Mouse (Mus musculus): ENCODE results near the gene Zer1. TPM values are rescaled to one million over a fixed set of nuclear protein-coding genes. Genes with fewer than 3 reads are reported as not detected.
"Not testable (repeated sequence)": the region's sequence is repeated elsewhere in the genome, so short reads cannot be mapped to it uniquely, and the experiment has no call there.

The Zer1 gene
- total and polyA plus RNA-seq, 3 experiments: 5.5 to 15.0 (median 13.4) TPM

DNA sequence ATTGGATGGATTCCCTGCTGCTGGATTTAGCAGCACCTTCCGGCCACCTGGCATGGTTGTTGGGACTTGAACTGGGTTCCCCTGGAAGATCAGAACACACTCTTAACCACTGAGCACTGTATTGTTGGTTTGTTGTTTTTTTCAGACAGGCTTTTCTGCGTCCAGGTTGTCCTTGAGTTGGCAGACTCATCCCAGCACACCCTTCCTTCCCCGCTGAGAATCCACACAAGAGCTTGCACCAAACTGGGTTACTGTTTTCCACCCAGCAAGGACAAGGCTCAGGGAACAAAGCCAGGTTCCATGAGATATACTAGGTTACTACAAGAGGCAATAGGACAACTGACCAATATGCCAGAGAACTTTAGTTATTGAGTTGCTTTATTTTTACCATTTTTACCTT is 67.6 kb downstream of the Zer1 start:
- TF ChIP-seq PAX5 (IDR thresholded peaks at IDR 0.05; ENCODE audit: low read length) (no peak), SMC3 (IDR thresholded peaks at IDR 0.05; ENCODE audit: low read depth, low read length) (no peak), JUND (conservative IDR thresholded peaks at IDR 0.05; ENCODE audit: low read depth, low read length) (no peak), POLR2A (IDR thresholded peaks at IDR 0.05; ENCODE audit: low read depth, low read length) (no peak), MXI1 (IDR thresholded peaks at IDR 0.05; ENCODE audit: low read depth, low read length) (no peak), GABPA (IDR thresholded peaks at IDR 0.05; ENCODE audit: insufficient replicate concordance, low read depth, low read length) (no peak), CHD2 (IDR thresholded peaks at IDR 0.05; ENCODE audit: low read length) (no peak), MEF2A (IDR thresholded peaks at IDR 0.05; ENCODE audit: borderline replicate concordance, low read depth, low read length) (no peak), POLR2AphosphoS2 (IDR thresholded peaks at IDR 0.05; ENCODE audit: low read depth, low read length) (no peak), MAX (IDR thresholded peaks at IDR 0.05; ENCODE audit: low read length) (no peak)
- Histone ChIP-seq H3K4me1 (ENCODE audit: control insufficient read depth in 1 of 2, insufficient read depth in 2 of 2) (peaks cover 0 to 15% of the 10 kb centered on the region in 2 experiments; a peak in 2 of 4 replicates), H3K4me2 (ENCODE audit: insufficient read depth, low read depth, poor library complexity, severe bottlenecking) (no peak overlapping the region), H3K4me3 (replicated peaks in 1 of 3; ENCODE audit: low read depth in 2 of 3, low read length in 2 of 3, poor library complexity in 1 of 3) (no peak overlapping the region), H3K79me2 (replicated peaks; ENCODE audit: control insufficient read depth, extremely low read depth, insufficient read depth, poor library complexity, severe bottlenecking) (no peaks in the 10 kb centered on the region), H3K36me3 (replicated peaks in 1 of 2; ENCODE audit: control insufficient read depth in 1 of 2, insufficient read depth in 1 of 2, low read length in 1 of 2) (no peaks in the 10 kb centered on the region), H3K27me3 (replicated peaks) (no peaks in the 10 kb centered on the region), H3K9ac (ENCODE audit: insufficient read depth, low read depth) (no peak overlapping the region), H3K27ac (ENCODE audit: insufficient read depth, low read depth) (no peak overlapping the region), H3K9me3 (replicated peaks; ENCODE audit: low read length) (peaks cover 2% of the 10 kb centered on the region)
- in situ Hi-C loops (cut with MboI; ENCODE audit: low pct_ligation_motif_present, low pct_unique_long_range_greater_than_20kb, low sequenced_read_pairs) (no loop called here), dilution Hi-C loops (cut with MboI; ENCODE audit: extremely low pct_ligation_motif_present, extremely low pct_unique_long_range_greater_than_20kb, low sequenced_read_pairs) (no loop called here)
- DNase-seq (ENCODE audit: extremely low read depth): no peak

GRCm38 (mm10) chr2:30055310-30055709 is 69.1 kb downstream of the Zer1 start:
- H3K27ac ChIP-seq (ENCODE audit: insufficient read depth, low read depth); H3K9me3 ChIP-seq (replicated peaks; ENCODE audit: low read length); H3K4me1 ChIP-seq (ENCODE audit: control insufficient read depth in 1 of 2, insufficient read depth in 2 of 2); H3K27me3 ChIP-seq (replicated peaks); dilution Hi-C loops (cut with MboI; ENCODE audit: extremely low pct_ligation_motif_present, extremely low pct_unique_long_range_greater_than_20kb, low sequenced_read_pairs); in situ Hi-C loops (cut with MboI; ENCODE audit: low pct_ligation_motif_present, low pct_unique_long_range_greater_than_20kb, low sequenced_read_pairs); DNase-seq (ENCODE audit: extremely low read depth); H3K4me2 ChIP-seq (ENCODE audit: insufficient read depth, low read depth, poor library complexity, severe bottlenecking); H3K9ac ChIP-seq (ENCODE audit: insufficient read depth, low read depth); H3K79me2 ChIP-seq (replicated peaks; ENCODE audit: control insufficient read depth, extremely low read depth, insufficient read depth, poor library complexity, severe bottlenecking); H3K36me3 ChIP-seq (replicated peaks in 1 of 2; ENCODE audit: control insufficient read depth in 1 of 2, insufficient read depth in 1 of 2, low read length in 1 of 2); H3K4me3 ChIP-seq (replicated peaks in 1 of 3; ENCODE audit: low read depth in 2 of 3, low read length in 2 of 3, poor library complexity in 1 of 3): not testable (repeated sequence)
- peak in 1 of 2 experiments; percentile 38; a peak in 2 of 4 replicates for TF ChIP-seq CTCF (conservative IDR thresholded peaks at IDR 0.05 in 1 of 2, IDR thresholded peaks at IDR 0.05 in 1 of 2; ENCODE audit: low read depth in 2 of 2, low read length in 2 of 2)

DNA sequence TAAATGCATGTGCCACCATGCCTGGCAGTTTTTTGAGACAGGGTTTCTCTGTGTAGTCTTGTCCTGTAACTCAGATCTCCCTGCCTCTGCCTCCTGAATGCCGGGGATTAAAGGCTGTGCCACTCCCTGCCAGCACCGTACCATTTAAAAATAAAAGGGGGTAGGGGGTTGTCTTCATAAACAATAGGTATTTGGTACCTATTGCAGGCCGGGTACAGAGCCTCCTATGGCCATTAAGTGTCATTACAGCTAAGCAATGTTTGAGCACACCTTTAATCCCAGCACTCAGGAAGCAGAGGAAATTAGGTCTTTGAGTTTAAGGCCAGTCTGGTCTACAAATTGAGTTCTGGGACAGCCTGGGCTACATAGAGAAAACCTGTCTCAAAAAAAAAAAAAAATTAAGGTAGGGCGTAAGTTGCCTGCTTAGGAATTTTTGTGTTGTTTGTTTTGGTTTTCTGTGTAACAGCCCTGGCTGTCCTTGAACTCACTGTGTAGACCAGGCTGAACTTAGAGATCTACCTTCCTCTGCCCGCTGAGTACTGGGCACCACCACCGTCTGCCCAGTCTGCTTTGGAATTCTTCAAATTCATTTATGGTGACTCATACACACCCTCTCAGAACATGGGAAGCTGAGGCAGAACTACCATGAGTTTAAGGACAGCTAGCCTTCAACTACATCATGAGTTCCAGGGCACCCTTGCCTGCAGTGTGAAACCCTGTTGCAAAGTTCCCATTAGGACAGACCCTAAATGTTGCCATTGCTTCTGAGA is 72.2 kb downstream of the Zer1 start:
- dilution Hi-C loops (cut with MboI; ENCODE audit: extremely low pct_ligation_motif_present, extremely low pct_unique_long_range_greater_than_20kb, low sequenced_read_pairs): no loop called here
- Histone ChIP-seq H3K4me1 (ENCODE audit: control insufficient read depth in 1 of 2, insufficient read depth in 2 of 2) (peaks cover 7 to 23% of the 10 kb centered on the region in 2 experiments), H3K79me2 (replicated peaks; ENCODE audit: control insufficient read depth, extremely low read depth, insufficient read depth, poor library complexity, severe bottlenecking) (no peaks in the 10 kb centered on the region), H3K4me2 (ENCODE audit: insufficient read depth, low read depth, poor library complexity, severe bottlenecking) (no peak overlapping the region), H3K36me3 (replicated peaks in 1 of 2; ENCODE audit: control insufficient read depth in 1 of 2, insufficient read depth in 1 of 2, low read length in 1 of 2) (peaks cover 0 to 3% of the 10 kb centered on the region in 2 experiments), H3K27me3 (replicated peaks) (no peaks in the 10 kb centered on the region), H3K9ac (ENCODE audit: insufficient read depth, low read depth) (no peak overlapping the region), H3K27ac (ENCODE audit: insufficient read depth, low read depth) (no peak overlapping the region), H3K9me3 (replicated peaks; ENCODE audit: low read length) (no peaks in the 10 kb centered on the region), H3K4me3 (replicated peaks in 1 of 3; ENCODE audit: low read depth in 2 of 3, low read length in 2 of 3, poor library complexity in 1 of 3) (no peak overlapping the region)
- DNase-seq (ENCODE audit: extremely low read depth): no peak
- in situ Hi-C loops (cut with MboI; ENCODE audit: low pct_ligation_motif_present, low pct_unique_long_range_greater_than_20kb, low sequenced_read_pairs): no loop called here
- TF ChIP-seq POLR2A (IDR thresholded peaks at IDR 0.05; ENCODE audit: low read depth, low read length) (no peak), NRF1 (IDR thresholded peaks at IDR 0.05; ENCODE audit: low read depth, low read length) (no peak), ZKSCAN1 (IDR thresholded peaks at IDR 0.05; ENCODE audit: borderline replicate concordance, low read depth, low read length) (no peak), TBP (conservative IDR thresholded peaks at IDR 0.05; ENCODE audit: low read depth, low read length) (no peak), MAX (IDR thresholded peaks at IDR 0.05; ENCODE audit: low read length) (no peak), HCFC1 (IDR thresholded peaks at IDR 0.05; ENCODE audit: low read depth, low read length) (no peak), ZNF384 (IDR thresholded peaks at IDR 0.05; ENCODE audit: low read depth, low read length) (no peak), CTCF (conservative IDR thresholded peaks at IDR 0.05 in 1 of 2, IDR thresholded peaks at IDR 0.05 in 1 of 2; ENCODE audit: low read depth in 2 of 2, low read length in 2 of 2) (peak; percentile 64 to 83)

All from CH12.LX (cell line).